Mouse (Mus musculus): ENCODE measurements around the gene Capn3. TPM values are rescaled to one million over a fixed set of nuclear protein-coding genes. Genes with fewer than 3 reads are reported as not detected.

Capn3 gene
- total and polyA plus RNA-seq, 3 experiments: 0.09 to 0.45 (median 0.12) TPM

Other genes with a start within 250 kb of the Capn3 start
- under 1 TPM; 0.31 to 0.46 TPM for gene Pla2g4e, start 210.7 kb upstream of the Capn3 start, total RNA-seq (2021)
- 0.11 and 0.16 TPM in 2 replicates for gene Pla2g4e, start 210.7 kb upstream of the Capn3 start, polyA plus RNA-seq (2012; rRNA removed)
- gene Pla2g4d, start 166.8 kb upstream of the Capn3 start, total RNA-seq (2021): under 1 TPM in 1 of 2 experiments, not detected in 1; 0.09 TPM
- gene Pla2g4d, start 166.8 kb upstream of the Capn3 start, polyA plus RNA-seq (2012; rRNA removed): 0.10 and 0.18 TPM in 2 replicates
- not detected for gene Pla2g4f, start 141.9 kb upstream of the Capn3 start, total RNA-seq (2021)
- not detected in 2 replicates for gene Pla2g4f, start 141.9 kb upstream of the Capn3 start, polyA plus RNA-seq (2012; rRNA removed)
- 10 to 100 TPM; 37.6 to 45.8 TPM for gene Vps39, start 102.9 kb upstream of the Capn3 start, total RNA-seq (2021)
- 18.9 and 25.7 TPM in 2 replicates for gene Vps39, start 102.9 kb upstream of the Capn3 start, polyA plus RNA-seq (2012; rRNA removed)
- gene Ganc, start 52.1 kb upstream of the Capn3 start, total RNA-seq (2021): 10 to 100 TPM; 40.0 to 42.3 TPM
- gene Ganc, start 52.1 kb upstream of the Capn3 start, polyA plus RNA-seq (2012; rRNA removed): 11.0 and 11.5 TPM in 2 replicates
- 10 to 100 TPM; 42.0 to 43.9 TPM for gene Tmem87a, start 51.9 kb upstream of the Capn3 start, total RNA-seq (2021)
- 3.8 and 5.4 TPM in 2 replicates for gene Tmem87a, start 51.9 kb upstream of the Capn3 start, polyA plus RNA-seq (2012; rRNA removed)
- gene Zfp106, start 107.8 kb downstream of the Capn3 start, total RNA-seq (2021): 10 to 100 TPM; 96.7 to 98.7 TPM
- gene Zfp106, start 107.8 kb downstream of the Capn3 start, polyA plus RNA-seq (2012; rRNA removed): 35.7 and 49.7 TPM in 2 replicates
- gene Snap23, start 111.7 kb downstream of the Capn3 start, total RNA-seq (2021): 10 to 100 TPM; 54.3 to 90.8 TPM
- gene Snap23, start 111.7 kb downstream of the Capn3 start, polyA plus RNA-seq (2012; rRNA removed): 1.8 and 2.1 TPM in 2 replicates
- 10 to 100 TPM in 1 of 2 experiments, 1 to 10 TPM in 1; 9.4 to 12.6 TPM for gene Haus2, start 153.4 kb downstream of the Capn3 start, total RNA-seq (2021)
- 0.61 and 0.95 TPM in 2 replicates for gene Haus2, start 153.4 kb downstream of the Capn3 start, polyA plus RNA-seq (2012; rRNA removed)
- 10 to 100 TPM; 17.9 to 21.6 TPM for gene Lrrc57, start 153.5 kb downstream of the Capn3 start, total RNA-seq (2021)
- gene Lrrc57, start 153.5 kb downstream of the Capn3 start, polyA plus RNA-seq (2012; rRNA removed): 5.8 and 7.6 TPM in 2 replicates
- gene Stard9, start 173.1 kb downstream of the Capn3 start, total RNA-seq (2021): 1 to 10 TPM; 8.7 to 9.0 TPM
- gene Stard9, start 173.1 kb downstream of the Capn3 start, polyA plus RNA-seq (2012; rRNA removed): 5.1 and 5.9 TPM in 2 replicates